In genomic region chr12:9919007-9919406, GRCm38 (mm10) we compare ENCODE assay signal across 23 mouse cellular contexts.
DNase-seq lines count a peak whose midpoint lies in the region; TF ChIP-seq lines count a peak whose summit lies in the region.
"Had no signal": no experiment of that assay in that cellular context is flagged by ENCODE, and none has a peak within 500 bp of the region (broad histone marks: within the 10 kb centered on the region; RNA-seq: fewer than 3 reads in every experiment).

No protein-coding gene starts in this region.

- H3K4me1 ChIP-seq in testis, adult 2 months (ENCODE audit: control insufficient read depth, insufficient read depth, low read length), result peaks cover 6% of the 10 kb centered on the region
- H3K4me1 ChIP-seq: embryonic facial prominence, embryonic 12.5 days; embryonic facial prominence, embryonic 15.5 days; heart, embryonic 12.5 days; heart, embryonic 15.5 days; hindbrain, embryonic 10.5 days; hindbrain, embryonic 13.5 days had no signal

- no peak for TF ChIP-seq CTCF in testis, adult 2 months (IDR thresholded peaks at IDR 0.05; ENCODE audit: control insufficient read depth, insufficient read depth, insufficient replicate concordance, low read depth, low read length)

- peak overlapping the region; percentile 16 for H3K4me3 ChIP-seq in testis, adult 2 months (ENCODE audit: control insufficient read depth, low read depth, low read length)
- H3K4me3 ChIP-seq: embryonic facial prominence, embryonic 12.5 days; embryonic facial prominence, embryonic 15.5 days; heart, embryonic 12.5 days; heart, embryonic 15.5 days; hindbrain, embryonic 10.5 days; hindbrain, embryonic 13.5 days had no signal

- no peaks in the 10 kb centered on the region for H3K27me3 ChIP-seq in testis, adult 2 months (ENCODE audit: control insufficient read depth, insufficient read depth, low read length)
- H3K27me3 ChIP-seq: CH12.LX; embryonic facial prominence, embryonic 12.5 days; embryonic facial prominence, embryonic 15.5 days; heart, embryonic 12.5 days; heart, embryonic 15.5 days; hindbrain, embryonic 13.5 days; Patski had no signal

- no peak overlapping the region for H3K27ac ChIP-seq in testis, adult 2 months (ENCODE audit: control insufficient read depth, insufficient read depth, low read depth, low read length)
- H3K27ac ChIP-seq: embryonic facial prominence, embryonic 12.5 days; embryonic facial prominence, embryonic 15.5 days; heart, embryonic 15.5 days; hindbrain, embryonic 10.5 days; hindbrain, embryonic 13.5 days had no signal

- no peak for TF ChIP-seq POLR2A in testis, adult 2 months (IDR thresholded peaks at IDR 0.05; ENCODE audit: control insufficient read depth, low read depth, low read length)

- peak; percentile 3 for DNase-seq in cerebellum, adult 11 months
- DNase-seq in cerebellum, postnatal 36 days, result no peak
- DNase-seq in testis, postnatal 14 days (ENCODE audit: low spot score), result no peak
- DNase-seq in cerebellum, postnatal 14 days, result peak; percentile 28 to 49
- DNase-seq in adrenal gland, adult 2 months, result no peak
- DNase-seq: adrenal gland, adult 8-10 months; adrenal gland, postnatal 36 days; B cell, adult 2 months; gastrocnemius, postnatal 25 days; heart, adult 18-20 months; heart, postnatal 10 days; heart, postnatal 36 days; kidney, adult 2 months had no signal

- no peaks in the 10 kb centered on the region for H3K36me3 ChIP-seq in testis, adult 2 months (ENCODE audit: control insufficient read depth, insufficient read depth, low read length)
- H3K36me3 ChIP-seq: embryonic facial prominence, embryonic 12.5 days; embryonic facial prominence, embryonic 15.5 days; G1E; heart, embryonic 12.5 days; heart, embryonic 15.5 days; hindbrain, embryonic 10.5 days; hindbrain, embryonic 13.5 days had no signal

Comparison
In these comparisons a context has a peak if more than half of its experiments do, and no peak if none do; other contexts are left out.
1. DNase-seq: peak in cerebellum, adult 11 months (single experiment) and cerebellum, postnatal 14 days (2 of 2); none in cerebellum, postnatal 36 days (0 of 2), testis, postnatal 14 days (single experiment) and adrenal gland, adult 2 months (single experiment).